Mouse (Mus musculus) forebrain, embryonic 15.5 days (tissue): ENCODE results near the gene Tcp11l2. TPM values are rescaled to one million over a fixed set of nuclear protein-coding genes. Genes with fewer than 3 reads are reported as not detected.

ENCODE experiments used
- ATAC-seq: fragments of 200-750 bp; cut with Nextera tagmentation; replicated peaks from 2 replicates; pipeline ENCODE4 v1.8.0; 2017; ENCODE audit warnings: mild to moderate bottlenecking, moderate TSS enrichment, moderate library complexity
- H3K27ac ChIP-seq: fragments of 300-500 bp; sonication (generic); replicated peaks from 2 replicates; pipeline ENCODE4 v1.5.1; 2015; ENCODE audit warnings: mild to moderate bottlenecking, inconsistent platforms
- H3K27me3 ChIP-seq: fragments of 300-500 bp; sonication (generic); 2 replicates; pipeline ENCODE4 v1.6.1; 2015; ENCODE audit warnings: inconsistent platforms
- H3K36me3 ChIP-seq: fragments of 300-500 bp; sonication (generic); 2 replicates; pipeline ENCODE4 v1.6.1; 2015; ENCODE audit warnings: mild to moderate bottlenecking, inconsistent platforms
- H3K4me1 ChIP-seq: fragments of 300-500 bp; sonication (generic); 2 replicates; pipeline ENCODE4 v1.6.1; 2015; ENCODE audit warnings: inconsistent platforms
- H3K4me2 ChIP-seq: fragments of 300-500 bp; sonication (generic); replicated peaks from 2 replicates; pipeline ENCODE4 v1.6.1; 2015; ENCODE audit warnings: mild to moderate bottlenecking, inconsistent platforms
- H3K4me3 ChIP-seq: fragments of 300-500 bp; sonication (generic); 2 replicates; pipeline ENCODE4 v1.5.1; 2015; ENCODE audit warnings: mild to moderate bottlenecking, inconsistent platforms
- H3K9ac ChIP-seq: fragments of 300-500 bp; sonication (generic); replicated peaks from 2 replicates; pipeline ENCODE4 v1.6.1; 2015; ENCODE audit warnings: mild to moderate bottlenecking, inconsistent platforms
- H3K9me3 ChIP-seq: fragments of 300-500 bp; sonication (generic); 2 replicates; pipeline ENCODE4 v1.6.1; 2016; ENCODE audit warnings: inconsistent platforms
- WGBS: fragments of 180-500 bp; shearing (Covaris S2); methylation state at CpG from one replicate; pipeline ENCODE4 v1.1.7; 2015; ENCODE audit warnings: mixed read lengths; 5-methylcytosine and 5-hydroxymethylcytosine counted together
- polyA plus RNA-seq: library from polyadenylated mRNA; unstranded; fragments of >200 nt; fragmentation: Nextera tagmentation; extraction: Ambion mirVana; gene quantifications from 2 replicates; pipeline ENCODE4 v1.2.1, GENCODE M21; 2015

The Tcp11l2 gene
- polyA plus RNA-seq, 1 experiment from 2014 or later = 34.8 TPM

- peaks cover 9% of the 10 kb centered on the region; the same call in 1 of the 2 replicates for H3K36me3 ChIP-seq
- peaks cover 6% of the 10 kb centered on the region for H3K4me1 ChIP-seq
- no peak for ATAC-seq
- WGBS = 93% methylated on average over 5 of the region's 5 CpGs
- H3K9ac ChIP-seq = no peak overlapping the region
- H3K27ac ChIP-seq = no peak overlapping the region
- H3K27me3 ChIP-seq = no peaks in the 10 kb centered on the region
- no peak overlapping the region for H3K4me2 ChIP-seq
- H3K9me3 ChIP-seq = no peaks in the 10 kb centered on the region
- no peak overlapping the region for H3K4me3 ChIP-seq
Measured at GRCm38 (mm10) chr10:84647264-84647663, 70.8 kb downstream of the Tcp11l2 start.

GRCm38 (mm10) chr10:84648911-84649310 is 72.5 kb downstream of the Tcp11l2 start:
- Histone ChIP-seq H3K4me2 (no peak overlapping the region), H3K4me1 (peaks cover 6% of the 10 kb centered on the region), H3K9ac (no peak overlapping the region), H3K9me3 (no peaks in the 10 kb centered on the region), H3K27ac (no peak overlapping the region), H3K36me3 (peaks cover 15% of the 10 kb centered on the region), H3K4me3 (no peak overlapping the region), H3K27me3 (no peaks in the 10 kb centered on the region)
- 89% methylated on average over 4 of the region's 4 CpGs for WGBS
- no peak for ATAC-seq

- Histone ChIP-seq H3K9ac (no peak overlapping the region), H3K4me2 (no peak overlapping the region), H3K27ac (no peak overlapping the region), H3K27me3 (no peaks in the 10 kb centered on the region), H3K9me3 (no peaks in the 10 kb centered on the region), H3K36me3 (peaks cover 10% of the 10 kb centered on the region), H3K4me3 (no peak overlapping the region), H3K4me1 (peaks cover 23% of the 10 kb centered on the region)
- WGBS = 85% methylated on average over 4 of the region's 4 CpGs
- ATAC-seq = no peak
Measured at GRCm38 (mm10) chr10:84654029-84654428, 77.6 kb downstream of the Tcp11l2 start.

DNA sequence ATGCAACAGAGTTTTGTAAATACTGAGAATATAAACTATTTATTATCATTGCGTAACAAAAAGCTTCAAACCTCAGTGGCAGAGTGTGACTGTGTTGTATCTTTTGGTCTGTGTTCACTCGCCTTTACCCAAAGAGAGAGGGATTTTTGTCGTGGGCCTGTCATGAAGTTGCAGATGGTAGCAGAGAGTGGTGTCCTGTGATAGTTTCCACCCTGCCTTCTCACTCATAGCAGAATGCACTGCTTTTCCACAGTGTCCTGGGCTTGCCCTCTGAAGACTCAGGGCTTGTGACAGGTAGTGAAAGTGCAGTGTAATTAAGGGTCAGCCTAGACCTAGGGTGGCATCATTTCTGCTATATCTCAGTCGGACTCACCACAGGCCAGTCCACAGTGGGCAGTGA is 78.3 kb downstream of the Tcp11l2 start:
- 91% methylated on average over 4 of the region's 4 CpGs for WGBS
- no peak for ATAC-seq
- peaks cover 26% of the 10 kb centered on the region for H3K4me1 ChIP-seq

GRCm38 (mm10) chr10:84656618-84657017 is 80.2 kb downstream of the Tcp11l2 start:
- WGBS = 70% methylated on average over 4 of the region's 4 CpGs
- Histone ChIP-seq H3K27ac (no peak overlapping the region), H3K36me3 (peaks cover 10% of the 10 kb centered on the region), H3K9me3 (no peaks in the 10 kb centered on the region), H3K27me3 (no peaks in the 10 kb centered on the region), H3K4me2 (no peak overlapping the region), H3K4me1 (peaks cover 26% of the 10 kb centered on the region), H3K4me3 (no peak overlapping the region), H3K9ac (no peak overlapping the region)
- no peak for ATAC-seq

More for the DNA sequence above, 78.3 kb downstream of the Tcp11l2 start:
- no peak overlapping the region for H3K9ac ChIP-seq
- peaks cover 10% of the 10 kb centered on the region for H3K36me3 ChIP-seq
- no peak overlapping the region for H3K4me3 ChIP-seq
- H3K4me2 ChIP-seq = no peak overlapping the region
- H3K9me3 ChIP-seq = no peaks in the 10 kb centered on the region
- no peak overlapping the region for H3K27ac ChIP-seq
- no peaks in the 10 kb centered on the region for H3K27me3 ChIP-seq

DNA sequence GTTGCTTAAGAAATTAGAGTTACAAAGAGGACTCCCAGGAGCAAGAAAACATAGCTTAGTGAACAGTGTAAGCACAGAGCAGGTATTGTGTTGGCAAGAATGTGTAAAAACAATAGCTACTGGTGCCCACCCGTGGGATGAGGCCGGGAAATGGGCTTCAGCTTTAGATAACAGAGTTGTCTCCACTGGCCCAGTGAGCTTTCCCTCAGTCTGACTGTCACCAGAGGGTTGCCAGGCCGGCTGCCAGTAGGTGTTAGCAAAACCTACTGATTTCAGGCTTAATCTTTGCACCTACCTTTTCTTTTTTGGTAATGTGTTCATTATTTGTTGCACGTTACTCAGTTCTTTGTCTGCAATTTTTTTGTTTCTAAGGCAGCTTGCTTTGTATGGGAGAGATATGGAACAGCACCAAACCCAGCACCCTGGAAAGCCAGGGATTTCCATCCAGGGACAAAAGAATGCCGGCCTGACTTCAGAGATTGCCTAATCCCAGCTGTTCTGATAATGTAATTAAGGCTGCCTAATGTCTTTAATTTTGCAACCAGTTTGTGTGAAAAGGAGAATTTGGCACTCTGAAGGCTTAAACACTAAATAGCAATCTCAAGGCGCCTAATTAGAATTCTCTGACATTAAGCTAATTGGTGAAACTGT is 81.1 kb downstream of the Tcp11l2 start:
- ATAC-seq = peak; percentile 81
- Histone ChIP-seq H3K27me3 (no peaks in the 10 kb centered on the region), H3K9me3 (no peaks in the 10 kb centered on the region), H3K9ac (no peak overlapping the region), H3K4me2 (no peak overlapping the region), H3K27ac (peak overlapping the region; percentile 47), H3K4me3 (no peak overlapping the region), H3K36me3 (peaks cover 10% of the 10 kb centered on the region), H3K4me1 (peaks cover 26% of the 10 kb centered on the region)
- WGBS = 10% methylated on average over 6 of the region's 6 CpGs

DNA sequence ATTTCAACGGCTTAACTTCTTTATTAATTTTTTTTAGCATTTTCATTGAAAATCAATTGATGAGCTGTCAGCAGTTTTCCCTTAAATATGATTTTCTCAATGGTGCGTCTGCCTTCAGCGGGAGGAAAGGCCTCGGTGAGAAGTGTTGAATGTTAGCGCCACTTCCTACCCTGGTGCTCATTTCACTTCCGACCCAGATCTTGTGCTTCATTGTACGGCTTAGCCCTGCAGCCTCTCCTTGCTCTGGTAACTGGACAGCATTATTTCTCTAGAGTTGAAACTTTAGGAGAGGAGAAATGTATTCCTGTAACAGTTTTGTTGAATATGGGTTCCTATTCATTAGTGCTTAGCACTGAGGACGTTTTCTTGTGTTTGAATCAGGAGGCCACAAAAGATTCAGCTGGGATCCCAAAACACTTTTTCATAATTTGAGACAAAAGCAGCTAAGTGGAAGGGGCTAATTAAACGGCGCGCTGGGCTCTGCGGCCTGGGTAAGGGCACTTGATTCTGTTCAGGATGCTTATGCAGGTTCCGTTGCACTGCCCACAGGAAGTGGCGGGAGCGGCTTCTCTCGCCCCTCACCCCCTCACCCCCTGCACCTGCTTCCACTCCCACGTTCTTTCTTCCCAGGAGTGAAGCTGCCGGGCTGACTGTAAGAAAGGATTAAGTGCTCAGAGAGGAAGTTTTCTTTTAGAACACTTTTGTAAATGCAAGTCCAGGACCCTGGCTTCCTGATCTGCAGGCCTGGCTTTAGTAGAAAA is 81.8 kb downstream of the Tcp11l2 start:
- 6% methylated on average over 18 of the region's 18 CpGs for WGBS
- no peak overlapping the region for H3K4me3 ChIP-seq
- H3K4me2 ChIP-seq = no peak overlapping the region
- peak overlapping the region; percentile 47 for H3K27ac ChIP-seq
- peaks cover 26% of the 10 kb centered on the region for H3K4me1 ChIP-seq
- peak; percentile 70; the same call in 1 of the 2 replicates for ATAC-seq
- H3K9me3 ChIP-seq = no peaks in the 10 kb centered on the region
- H3K27me3 ChIP-seq = no peaks in the 10 kb centered on the region
- H3K9ac ChIP-seq = no peak overlapping the region
- H3K36me3 ChIP-seq = peaks cover 4% of the 10 kb centered on the region; the same call in 1 of the 2 replicates

DNA sequence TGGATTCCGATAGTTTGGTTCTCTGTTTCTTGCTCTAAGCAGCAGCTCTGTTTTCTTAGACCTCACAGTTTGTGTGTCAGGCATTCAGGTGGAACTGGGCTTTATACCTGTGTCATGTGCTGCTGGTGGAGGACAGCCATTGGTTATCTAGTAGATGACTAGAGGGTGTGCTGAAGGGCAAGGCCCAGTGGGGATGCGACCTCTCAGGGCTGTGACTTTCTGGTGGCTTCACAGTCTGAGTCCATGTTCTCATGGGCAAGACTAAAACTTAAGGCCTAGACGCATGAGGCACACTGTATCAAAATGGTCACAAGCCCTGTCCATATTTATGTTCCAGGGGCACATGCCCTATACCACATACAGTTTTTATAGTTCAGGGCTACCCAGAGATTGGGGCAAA is 82.9 kb downstream of the Tcp11l2 start:
- H3K36me3 ChIP-seq = peaks cover 4% of the 10 kb centered on the region; the same call in 1 of the 2 replicates
- 82% methylated on average over 3 of the region's 3 CpGs for WGBS
- H3K4me1 ChIP-seq = peaks cover 26% of the 10 kb centered on the region
- H3K4me2 ChIP-seq = no peak overlapping the region
- no peaks in the 10 kb centered on the region for H3K9me3 ChIP-seq
- H3K4me3 ChIP-seq = no peak overlapping the region
- no peaks in the 10 kb centered on the region for H3K27me3 ChIP-seq
- no peak overlapping the region for H3K27ac ChIP-seq
- ATAC-seq = no peak
- no peak overlapping the region for H3K9ac ChIP-seq

DNA sequence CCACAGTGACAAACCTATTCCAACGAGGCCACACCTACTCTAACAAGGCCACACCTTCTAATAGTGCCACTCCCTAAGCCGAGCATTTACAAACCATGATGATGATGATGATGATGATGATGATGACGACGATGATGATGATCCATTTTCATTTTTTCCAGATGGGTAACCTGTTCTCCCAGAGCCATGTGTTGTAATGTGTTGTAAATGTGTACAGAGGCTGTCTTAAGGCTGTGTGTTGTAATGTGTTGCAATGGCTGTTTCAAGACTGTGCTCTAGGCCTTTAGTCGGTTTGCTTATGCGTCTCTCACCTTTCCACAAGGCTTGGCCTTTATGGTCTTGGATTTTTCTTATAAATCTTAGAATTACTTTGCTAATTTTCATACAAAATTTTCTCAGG is 85.7 kb downstream of the Tcp11l2 start:
- Histone ChIP-seq H3K4me2 (no peak overlapping the region), H3K27ac (no peak overlapping the region), H3K9me3 (no peaks in the 10 kb centered on the region), H3K4me3 (no peak overlapping the region), H3K9ac (no peak overlapping the region), H3K36me3 (peaks cover 4% of the 10 kb centered on the region; the same call in 1 of the 2 replicates), H3K27me3 (no peaks in the 10 kb centered on the region), H3K4me1 (peaks cover 21% of the 10 kb centered on the region)
- ATAC-seq = no peak
- 95% methylated on average over 6 of the region's 6 CpGs for WGBS

Other genes starting within 250 kb of the Tcp11l2 start
- gene Nuak1, start 136.0 kb upstream of the Tcp11l2 start, polyA plus RNA-seq = 11.6 and 12.6 TPM in 2 replicates
- 41.9 and 44.1 TPM in 2 replicates for gene Ckap4, start 42.6 kb upstream of the Tcp11l2 start, polyA plus RNA-seq
- gene Polr3b, start 45.7 kb downstream of the Tcp11l2 start, polyA plus RNA-seq = 15.3 and 16.5 TPM in 2 replicates
- 7.1 and 8.4 TPM in 2 replicates for gene Rfx4, start 179.4 kb downstream of the Tcp11l2 start, polyA plus RNA-seq